ENCODE assay signal across 10 mouse cellular contexts in genomic region chr16:10867904-10868440, GRCm38 (mm10). TPM values are rescaled to one million over a fixed set of nuclear protein-coding genes. Genes with fewer than 3 reads are reported as not detected.
DNase-seq lines count a peak whose midpoint lies in the region; ATAC-seq and TF ChIP-seq lines count a peak whose summit lies in the region.
"Had no signal": no experiment of that assay in that cellular context is flagged by ENCODE, and none has a peak within 500 bp of the region (broad histone marks: within the 10 kb centered on the region; RNA-seq: fewer than 3 reads in every experiment).

No protein-coding gene starts in this region.

- no peaks in the 10 kb centered on the region for H3K4me1 ChIP-seq in liver, embryonic 11.5 days (replicated peaks; ENCODE audit: control insufficient read depth, insufficient read depth, low read length)
- H3K4me1 ChIP-seq in liver, embryonic 14.5 days (replicated peaks; ENCODE audit: control insufficient read depth in 2 of 2, insufficient read depth in 2 of 2, low read length in 1 of 2), result no peaks in the 10 kb centered on the region

- peak; percentile 97 for TF ChIP-seq CTCF in liver, embryonic 14.5 days (IDR thresholded peaks at IDR 0.05; ENCODE audit: low read depth)

- H3K9me3 ChIP-seq in liver, embryonic 11.5 days (ENCODE audit: control insufficient read depth, low read length), result no peaks in the 10 kb centered on the region
- H3K9me3 ChIP-seq in liver, embryonic 14.5 days (ENCODE audit: control insufficient read depth, low read length), result no peaks in the 10 kb centered on the region
- H3K9me3 ChIP-seq: megakaryocyte, embryonic 14.5 days had no signal

- TF ChIP-seq EP300 in liver, embryonic 14.5 days (IDR thresholded peaks at IDR 0.05; ENCODE audit: low read depth), result no peak

- no peak for ATAC-seq in liver, embryonic 11.5 days (replicated peaks; ENCODE audit: low FRiP score)
- ATAC-seq in liver, embryonic 14.5 days (ENCODE audit: insufficient read depth), result no peak
- no peak for ATAC-seq in megakaryocyte-erythroid progenitor cell, adult 5-6 weeks (replicated peaks; ENCODE audit: low FRiP score, low TSS enrichment, poor library complexity, severe bottlenecking)

- 31% methylated on average over 11 of the region's 11 CpGs for WGBS in liver, embryonic 11.5 days
- WGBS in liver, embryonic 14.5 days (ENCODE audit: insufficient replicate concordance), result 28% methylated on average over 11 of the region's 11 CpGs

- no peak overlapping the region for H3K27ac ChIP-seq in liver, embryonic 11.5 days (ENCODE audit: low read depth, low read length)
- H3K27ac ChIP-seq in liver, embryonic 14.5 days, result no peak overlapping the region

- H3K36me3 ChIP-seq in liver, embryonic 11.5 days (ENCODE audit: control insufficient read depth, insufficient read depth, low read length), result no peaks in the 10 kb centered on the region
- no peaks in the 10 kb centered on the region for H3K36me3 ChIP-seq in liver, embryonic 14.5 days (replicated peaks; ENCODE audit: control insufficient read depth, insufficient read depth, low read depth)

- H3K4me3 ChIP-seq in liver, embryonic 11.5 days (ENCODE audit: low read depth, low read length), result no peak overlapping the region
- no peak overlapping the region for H3K4me3 ChIP-seq in liver, embryonic 14.5 days (ENCODE audit: insufficient read depth in 1 of 2, low read depth in 2 of 2, low read length in 2 of 2)
- H3K4me3 ChIP-seq: megakaryocyte, embryonic 14.5 days had no signal

- no peak overlapping the region for H3K9ac ChIP-seq in liver, embryonic 11.5 days (ENCODE audit: low read depth, low read length)
- H3K9ac ChIP-seq in liver, embryonic 14.5 days (replicated peaks), result no peak overlapping the region

- H3K4me2 ChIP-seq in liver, embryonic 11.5 days, result no peak overlapping the region
- H3K4me2 ChIP-seq in liver, embryonic 14.5 days (ENCODE audit: low read depth), result no peak overlapping the region

- peak; percentile 65 for DNase-seq in liver
- DNase-seq in liver, embryonic 11.5 days (ENCODE audit: low spot score), result no peak
- DNase-seq in NIH3T3 (ENCODE audit: low read depth), result peak; percentile 75
- peak; percentile 86 to 89 for DNase-seq in cerebellum, postnatal 10 days
- DNase-seq in heart, postnatal 4 days, result peak; percentile 77
- DNase-seq in liver, embryonic 14.5 days (ENCODE audit: low read depth in 3 of 3, low spot score in 3 of 3), result no peak
- DNase-seq in right cerebral cortex, postnatal 36 days (ENCODE audit: low spot score in 2 of 2), result peak; percentile 10 to 22

- no peaks in the 10 kb centered on the region for H3K27me3 ChIP-seq in liver, embryonic 11.5 days (replicated peaks; ENCODE audit: control insufficient read depth, insufficient read depth, low read length)
- no peaks in the 10 kb centered on the region for H3K27me3 ChIP-seq in liver, embryonic 14.5 days (ENCODE audit: control insufficient read depth, insufficient read depth, low read length)

RNA-seq across cellular contexts. Expression of gene Rmi2, which starts 33.1 kb away (rescaled TPM):
- 3.0 and 3.4 TPM in 2 replicates for polyA plus RNA-seq in liver, embryonic 11.5 days (2014; fragmentation: Nextera tagmentation; extraction: Ambion mirVana)
- total RNA-seq in heart, postnatal 4 days (2021), result 1 to 10 TPM; 5.1 to 5.5 TPM
- polyA plus RNA-seq in liver, embryonic 14.5 days (2012; rRNA removed), result 2.6 and 2.9 TPM in 2 replicates
- 1.3 TPM in 2 replicates for polyA plus RNA-seq in liver, embryonic 14.5 days (2014; fragmentation: Nextera tagmentation; extraction: Ambion mirVana)
- 1.3 and 6.6 TPM in 2 replicates for total RNA-seq in megakaryocyte-erythroid progenitor cell, adult 5-6 weeks (2014; fragmentation: Nextera tagmentation)
- total RNA-seq in megakaryocyte-erythroid progenitor cell, adult 5-6 weeks (2017), result 4.7 and 5.5 TPM in 2 replicates

RNA-seq across cellular contexts. Expression of gene Gm11172, which starts 55.3 kb away (rescaled TPM):
- polyA plus RNA-seq in liver, embryonic 11.5 days (2014; fragmentation: Nextera tagmentation; extraction: Ambion mirVana), result not detected in 2 replicates
- total RNA-seq in heart, postnatal 4 days (2021), result not detected
- polyA plus RNA-seq in liver, embryonic 14.5 days (2012; rRNA removed), result not detected in 2 replicates
- polyA plus RNA-seq in liver, embryonic 14.5 days (2014; fragmentation: Nextera tagmentation; extraction: Ambion mirVana), result not detected in 2 replicates
- total RNA-seq in megakaryocyte-erythroid progenitor cell, adult 5-6 weeks (2014; fragmentation: Nextera tagmentation), result not detected in 2 replicates
- not detected in 2 replicates for total RNA-seq in megakaryocyte-erythroid progenitor cell, adult 5-6 weeks (2017)
- total RNA-seq: gastrocnemius, postnatal 4 days had no signal

Comparison
In these comparisons a context has a peak if more than half of its experiments do, and no peak if none do; other contexts are left out.
1. DNase-seq: peak in liver (single experiment), NIH3T3 (single experiment), cerebellum, postnatal 10 days (2 of 2), heart, postnatal 4 days (single experiment) and right cerebral cortex, postnatal 36 days (2 of 2); none in liver, embryonic 11.5 days (single experiment) and liver, embryonic 14.5 days (0 of 3).